Mouse (Mus musculus) hindbrain, embryonic 13.5 days (tissue): ENCODE results near the gene Cckar. TPM values are rescaled to one million over a fixed set of nuclear protein-coding genes. Genes with fewer than 3 reads are reported as not detected.
"Not testable (repeated sequence)": the region's sequence is repeated elsewhere in the genome, so short reads cannot be mapped to it uniquely, and the experiment has no call there.

Source experiments
- ATAC-seq: fragments of 200-750 bp; cut with Nextera tagmentation; 2 replicates; pipeline ENCODE4 v1.8.0; 2017; ENCODE audit warnings: moderate TSS enrichment; ENCODE audit not compliant: low FRiP score
- H3K27ac ChIP-seq: fragments of 300-500 bp; sonication (generic); 2 replicates; pipeline ENCODE4 v1.5.1; 2015; ENCODE audit warnings: inconsistent platforms, mild to moderate bottlenecking, moderate library complexity
- H3K27me3 ChIP-seq: fragments of 300-500 bp; sonication (generic); 2 replicates; pipeline ENCODE4 v1.6.1; 2015; ENCODE audit warnings: mild to moderate bottlenecking, inconsistent platforms
- H3K36me3 ChIP-seq: fragments of 300-500 bp; sonication (generic); 2 replicates; pipeline ENCODE4 v1.6.1; 2015; ENCODE audit warnings: mild to moderate bottlenecking, inconsistent platforms
- H3K4me1 ChIP-seq: fragments of 300-500 bp; sonication (generic); replicated peaks from 2 replicates; pipeline ENCODE4 v1.6.1; 2015; ENCODE audit warnings: inconsistent platforms
- H3K4me2 ChIP-seq: fragments of 300-500 bp; sonication (generic); 2 replicates; pipeline ENCODE4 v1.6.1; 2015; ENCODE audit warnings: inconsistent platforms, mild to moderate bottlenecking, moderate library complexity
- H3K4me3 ChIP-seq: fragments of 300-500 bp; sonication (generic); 2 replicates; pipeline ENCODE4 v1.5.1; 2015; ENCODE audit warnings: mild to moderate bottlenecking, inconsistent platforms
- H3K9ac ChIP-seq: fragments of 300-500 bp; sonication (generic); 2 replicates; pipeline ENCODE4 v1.6.1; 2015; ENCODE audit warnings: mild to moderate bottlenecking, inconsistent platforms
- H3K9me3 ChIP-seq: fragments of 300-500 bp; sonication (generic); 2 replicates; pipeline ENCODE4 v1.6.1; 2016; ENCODE audit warnings: inconsistent platforms
- WGBS: fragments of 180-500 bp; shearing (Covaris S2); methylation state at CpG from one replicate; pipeline ENCODE4 v1.1.7; 2015; 5-methylcytosine and 5-hydroxymethylcytosine counted together
- polyA plus RNA-seq: library from polyadenylated mRNA; unstranded; fragments of >200 nt; fragmentation: Nextera tagmentation; extraction: Ambion mirVana; gene quantifications from 2 replicates; pipeline ENCODE4 v1.2.1, GENCODE M21; 2015

Gene Cckar
- polyA plus RNA-seq, 1 experiment from 2014 or later = 1.9 TPM

- Histone ChIP-seq H3K4me3 (no peak overlapping the region), H3K9me3 (no peaks in the 10 kb centered on the region), H3K27me3 (no peaks in the 10 kb centered on the region), H3K9ac (no peak overlapping the region), H3K4me1 (no peaks in the 10 kb centered on the region), H3K27ac (no peak overlapping the region), H3K4me2 (no peak overlapping the region), H3K36me3 (no peaks in the 10 kb centered on the region)
- 71% methylated on average over 3 of the region's 3 CpGs for WGBS
- ATAC-seq = no peak
Observed at GRCm38 (mm10) chr5:53691577-53691976, 15.9 kb downstream of the Cckar start.

- H3K36me3 ChIP-seq = no peaks in the 10 kb centered on the region
- H3K9ac ChIP-seq = no peak overlapping the region
- no peaks in the 10 kb centered on the region for H3K9me3 ChIP-seq
- ATAC-seq = no peak
- WGBS = 82% methylated on average over 7 of the region's 7 CpGs
- H3K4me3 ChIP-seq = no peak overlapping the region
- H3K4me1 ChIP-seq = no peaks in the 10 kb centered on the region
- no peak overlapping the region for H3K4me2 ChIP-seq
- H3K27ac ChIP-seq = no peak overlapping the region
- no peaks in the 10 kb centered on the region for H3K27me3 ChIP-seq
Observed at GRCm38 (mm10) chr5:53688326-53688725, 19.2 kb downstream of the Cckar start.

GRCm38 (mm10) chr5:53686379-53686778, 21.1 kb downstream of the Cckar start:
- H3K9ac ChIP-seq = no peak overlapping the region
- no peaks in the 10 kb centered on the region for H3K27me3 ChIP-seq
- WGBS = 78% methylated on average over 2 of the region's 2 CpGs
- H3K36me3 ChIP-seq = no peaks in the 10 kb centered on the region
- no peaks in the 10 kb centered on the region for H3K4me1 ChIP-seq
- no peaks in the 10 kb centered on the region for H3K9me3 ChIP-seq
- no peak for ATAC-seq
- no peak overlapping the region for H3K27ac ChIP-seq
- no peak overlapping the region for H3K4me3 ChIP-seq
- H3K4me2 ChIP-seq = no peak overlapping the region

GRCm38 (mm10) chr5:53685623-53686022, 21.9 kb downstream of the Cckar start:
- Histone ChIP-seq H3K9me3 (no peaks in the 10 kb centered on the region), H3K4me1 (no peaks in the 10 kb centered on the region), H3K27ac (no peak overlapping the region), H3K4me2 (no peak overlapping the region), H3K4me3 (no peak overlapping the region), H3K9ac (no peak overlapping the region), H3K36me3 (no peaks in the 10 kb centered on the region), H3K27me3 (no peaks in the 10 kb centered on the region)
- ATAC-seq = no peak
- WGBS = 91% methylated on average over 4 of the region's 4 CpGs

- Histone ChIP-seq H3K9ac (no peak overlapping the region), H3K4me3 (no peak overlapping the region), H3K4me1 (no peaks in the 10 kb centered on the region), H3K36me3 (no peaks in the 10 kb centered on the region), H3K27ac (no peak overlapping the region), H3K4me2 (no peak overlapping the region), H3K9me3 (no peaks in the 10 kb centered on the region), H3K27me3 (no peaks in the 10 kb centered on the region)
- 0 out of 2 replicates have a peak, but pooled peaks have one; percentile 39 for ATAC-seq
- WGBS = 72% methylated on average over 1 of the region's 1 CpGs
Observed at GRCm38 (mm10) chr5:53684417-53684816, 23.1 kb downstream of the Cckar start.

- Histone ChIP-seq H3K9ac (no peak overlapping the region), H3K27me3 (no peaks in the 10 kb centered on the region), H3K9me3 (no peaks in the 10 kb centered on the region), H3K4me3 (no peak overlapping the region), H3K4me1 (no peaks in the 10 kb centered on the region), H3K4me2 (no peak overlapping the region), H3K36me3 (no peaks in the 10 kb centered on the region), H3K27ac (no peak overlapping the region)
- WGBS = 71% methylated on average over 3 of the region's 3 CpGs
- no peak for ATAC-seq
Observed at GRCm38 (mm10) chr5:53683916-53684315, 23.6 kb downstream of the Cckar start.

GRCm38 (mm10) chr5:53679651-53680050, 27.9 kb downstream of the Cckar start:
- no peak for ATAC-seq
- no peaks in the 10 kb centered on the region for H3K36me3 ChIP-seq
- H3K4me3 ChIP-seq = no peak overlapping the region
- no peaks in the 10 kb centered on the region for H3K9me3 ChIP-seq
- H3K27me3 ChIP-seq = no peaks in the 10 kb centered on the region
- no peak overlapping the region for H3K9ac ChIP-seq
- H3K4me1 ChIP-seq = 0 out of 2 replicates have a peak, but pooled peaks cover 5% of the 10 kb centered on the region
- no peak overlapping the region for H3K27ac ChIP-seq
- no peak overlapping the region for H3K4me2 ChIP-seq
- 76% methylated on average over 6 of the region's 6 CpGs for WGBS

GRCm38 (mm10) chr5:53678036-53678767, 29.3 kb downstream of the Cckar start:
- Histone ChIP-seq H3K9ac (no peak overlapping the region), H3K27ac (no peak overlapping the region; the same call in 1 of the 2 replicates), H3K4me3 (no peak overlapping the region), H3K27me3 (no peaks in the 10 kb centered on the region), H3K4me2 (peak overlapping the region; percentile 10; the same call in 1 of the 2 replicates), H3K9me3 (no peaks in the 10 kb centered on the region), H3K4me1 (0 out of 2 replicates have a peak, but pooled peaks cover 5% of the 10 kb centered on the region), H3K36me3 (no peaks in the 10 kb centered on the region)
- no peak for ATAC-seq
- WGBS = 45% methylated on average over 13 of the region's 13 CpGs

GRCm38 (mm10) chr5:53676671-53677070, 30.8 kb downstream of the Cckar start:
- Histone ChIP-seq H3K9ac (no peak overlapping the region), H3K36me3 (no peaks in the 10 kb centered on the region), H3K27me3 (no peaks in the 10 kb centered on the region), H3K9me3 (no peaks in the 10 kb centered on the region), H3K4me1 (0 out of 2 replicates have a peak, but pooled peaks cover 5% of the 10 kb centered on the region), H3K4me2 (no peak overlapping the region), H3K27ac (no peak overlapping the region), H3K4me3 (no peak overlapping the region)
- WGBS = 86% methylated on average over 8 of the region's 8 CpGs
- no peak for ATAC-seq

GRCm38 (mm10) chr5:53673493-53674150, 33.9 kb downstream of the Cckar start:
- H3K4me3 ChIP-seq, ATAC-seq, H3K36me3 ChIP-seq, H3K27ac ChIP-seq, H3K9ac ChIP-seq, H3K9me3 ChIP-seq, H3K4me1 ChIP-seq, H3K4me2 ChIP-seq, H3K27me3 ChIP-seq: not testable (repeated sequence)
- 91% methylated on average over 6 of the region's 6 CpGs for WGBS

GRCm38 (mm10) chr5:53672352-53672751, 35.2 kb downstream of the Cckar start:
- Histone ChIP-seq H3K4me3 (no peak overlapping the region), H3K4me2 (no peak overlapping the region), H3K4me1 (no peaks in the 10 kb centered on the region), H3K9ac (no peak overlapping the region), H3K36me3 (no peaks in the 10 kb centered on the region), H3K9me3 (no peaks in the 10 kb centered on the region), H3K27me3 (no peaks in the 10 kb centered on the region), H3K27ac (no peak overlapping the region)
- ATAC-seq = peak; percentile 78
- 27% methylated on average over 5 of the region's 5 CpGs for WGBS

- 57% methylated on average over 4 of the region's 4 CpGs for WGBS
- Histone ChIP-seq H3K4me3 (no peak overlapping the region), H3K9me3 (no peaks in the 10 kb centered on the region), H3K4me2 (no peak overlapping the region), H3K36me3 (no peaks in the 10 kb centered on the region), H3K9ac (no peak overlapping the region), H3K27me3 (no peaks in the 10 kb centered on the region), H3K4me1 (no peaks in the 10 kb centered on the region), H3K27ac (no peak overlapping the region)
- no peak for ATAC-seq
Observed at GRCm38 (mm10) chr5:53671507-53671906, 36.0 kb downstream of the Cckar start.
